Mouse (Mus musculus) MEL (cell line): ENCODE data around the gene Bet1l. TPM values are rescaled to one million over a fixed set of nuclear protein-coding genes. Genes with fewer than 3 reads are reported as not detected.
"Not testable (repeated sequence)": the region's sequence is repeated elsewhere in the genome, so short reads cannot be mapped to it uniquely, and the experiment has no call there.

Source experiments
- DNase-seq: peaks from one replicate; pipeline ENCODE4 v3.0.0; 2011; ENCODE audit warnings: low read depth, low spot score
- H3K27ac ChIP-seq: 2 replicates; pipeline ENCODE4 v1.5.1; 2012; ENCODE audit warnings: low read depth, mild to moderate bottlenecking, control low read depth, low read length, moderate library complexity; ENCODE audit not compliant: control insufficient read depth
- H3K27me3 ChIP-seq, 2 experiments: fragments of 150-350 bp in 1 of 2; sonication (generic) in 1 of 2; 2 replicates each; pipeline ENCODE4 v1.6.1; 2012; ENCODE audit warnings: low read length in 2 of 2, mild to moderate bottlenecking in 2 of 2, improper control_type of control experiment in 1 of 2, moderate library complexity in 1 of 2; ENCODE audit not compliant: insufficient read depth in 2 of 2, control insufficient read depth in 1 of 2
- H3K36me3 ChIP-seq, 2 experiments: 2 replicates each; pipeline ENCODE4 v1.6.1; 2012 to 2014; ENCODE audit warnings: low read length in 2 of 2, improper control_type of control experiment in 1 of 2, inconsistent platforms in 1 of 2, mild to moderate bottlenecking in 1 of 2; ENCODE audit not compliant: insufficient read depth in 2 of 2, control insufficient read depth in 1 of 2
- H3K4me1 ChIP-seq, 2 experiments: fragments of 150-350 bp in 1 of 2; sonication (generic) in 1 of 2; 2 replicates each; pipeline ENCODE4 v1.6.1; 2012; ENCODE audit warnings: low read length in 2 of 2, improper control_type of control experiment in 1 of 2, mild to moderate bottlenecking in 1 of 2; ENCODE audit not compliant: insufficient read depth in 2 of 2, control insufficient read depth in 1 of 2
- H3K4me3 ChIP-seq, 2 experiments: fragments of 150-350 bp in 1 of 2; sonication (generic) in 1 of 2; 2 replicates each; pipeline ENCODE4 v1.5.1; 2012; ENCODE audit warnings: low read depth in 2 of 2, low read length in 2 of 2, mild to moderate bottlenecking in 2 of 2, moderate library complexity in 2 of 2, control low read depth in 1 of 2, improper control_type of control experiment in 1 of 2; ENCODE audit not compliant: control insufficient read depth in 1 of 2, insufficient read depth in 1 of 2
- H3K79me2 ChIP-seq: 2 replicates; pipeline ENCODE4 v1.6.1; 2012; ENCODE audit warnings: mild to moderate bottlenecking, low read length, moderate library complexity; ENCODE audit not compliant: control insufficient read depth, poor library complexity, insufficient read depth
- H3K9ac ChIP-seq: 2 replicates; pipeline ENCODE4 v1.6.1; 2012; ENCODE audit warnings: low read depth, mild to moderate bottlenecking, control low read depth, low read length, moderate library complexity; ENCODE audit not compliant: control insufficient read depth, poor library complexity, severe bottlenecking
- H3K9me3 ChIP-seq: fragments of 150-350 bp; sonication (generic); replicated peaks from 2 replicates; pipeline ENCODE4 v1.6.1; 2012; ENCODE audit warnings: mild to moderate bottlenecking, low read length, improper control_type of control experiment, moderate library complexity; ENCODE audit not compliant: insufficient read depth
- BHLHE40 ChIP-seq: IDR thresholded peaks from 2 replicates; pipeline ENCODE4 v1.6.1; 2012; ENCODE audit warnings: low read depth, mild to moderate bottlenecking, inconsistent platforms, low read length, improper control_type of control experiment, borderline replicate concordance
- CHD2 ChIP-seq: IDR thresholded peaks from 2 replicates; pipeline ENCODE4 v1.6.1; 2011; ENCODE audit warnings: low read length, improper control_type of control experiment
- EP300 ChIP-seq, 2 experiments: IDR thresholded peaks; 2 replicates each; pipeline ENCODE4 v1.6.1; 2011; ENCODE audit warnings: improper control_type of control experiment in 2 of 2, low read length in 2 of 2, low read depth in 1 of 2, mild to moderate bottlenecking in 1 of 2
- ETS1 ChIP-seq: IDR thresholded peaks from 2 replicates; pipeline ENCODE4 v1.6.1; 2012; ENCODE audit warnings: low read depth, mild to moderate bottlenecking, inconsistent platforms, low read length, improper control_type of control experiment, moderate library complexity
- GABPA ChIP-seq: IDR thresholded peaks from 2 replicates; pipeline ENCODE4 v1.6.1; 2012; ENCODE audit warnings: low read depth, mild to moderate bottlenecking, inconsistent platforms, low read length, improper control_type of control experiment, moderate library complexity
- GATA1 ChIP-seq: IDR thresholded peaks from 2 replicates; pipeline ENCODE4 v1.6.1; 2011; ENCODE audit warnings: low read depth, low read length, improper control_type of control experiment
- JUND ChIP-seq: IDR thresholded peaks from 2 replicates; pipeline ENCODE4 v1.6.1; 2011; ENCODE audit warnings: low read depth, mild to moderate bottlenecking, improper control_type of control experiment, low read length
- KAT2A ChIP-seq: conservative IDR thresholded peaks from 2 replicates; pipeline ENCODE4 v1.6.1; 2012; ENCODE audit warnings: low read depth, low read length, improper control_type of control experiment, inconsistent platforms
- MAFK ChIP-seq: IDR thresholded peaks from 2 replicates; pipeline ENCODE4 v1.6.1; 2011; ENCODE audit warnings: low read depth, mild to moderate bottlenecking, low read length, improper control_type of control experiment, borderline replicate concordance
- MEF2A ChIP-seq: IDR thresholded peaks from 2 replicates; pipeline ENCODE4 v1.6.1; 2014; ENCODE audit warnings: low read depth, mild to moderate bottlenecking, inconsistent platforms, low read length, improper control_type of control experiment; ENCODE audit not compliant: poor library complexity, insufficient replicate concordance, severe bottlenecking; ENCODE audit errors: extremely low read depth
- MXI1 ChIP-seq: IDR thresholded peaks from 2 replicates; pipeline ENCODE4 v1.6.1; 2011; ENCODE audit warnings: mild to moderate bottlenecking, low read depth, low read length, improper control_type of control experiment
- MYB ChIP-seq: IDR thresholded peaks from 2 replicates; pipeline ENCODE4 v1.6.1; 2011; ENCODE audit warnings: mild to moderate bottlenecking, low read depth, low read length, improper control_type of control experiment
- MYC ChIP-seq: IDR thresholded peaks from 2 replicates; pipeline ENCODE4 v1.6.1; 2011; ENCODE audit warnings: low read depth, mild to moderate bottlenecking, low read length, improper control_type of control experiment, moderate library complexity
- NRF1 ChIP-seq: IDR thresholded peaks from 2 replicates; pipeline ENCODE4 v1.6.1; 2014; ENCODE audit warnings: low read depth, mild to moderate bottlenecking, inconsistent platforms, low read length, improper control_type of control experiment, moderate library complexity; ENCODE audit not compliant: poor library complexity, insufficient read depth, severe bottlenecking
- POLR2A ChIP-seq, 2 experiments: IDR thresholded peaks; 2 replicates each; pipeline ENCODE4 v1.6.1; 2011 to 2012; ENCODE audit warnings: low read length in 2 of 2, mild to moderate bottlenecking in 2 of 2, control low read depth in 1 of 2, improper control_type of control experiment in 1 of 2, low read depth in 1 of 2, moderate library complexity in 1 of 2; ENCODE audit not compliant: control insufficient read depth in 1 of 2, insufficient read depth in 1 of 2, poor library complexity in 1 of 2
- POLR2AphosphoS5 ChIP-seq: IDR thresholded peaks from 2 replicates; pipeline ENCODE4 v1.6.1; 2012; ENCODE audit warnings: low read depth, borderline replicate concordance, mild to moderate bottlenecking, inconsistent platforms, low read length, moderate library complexity, mixed read lengths
- RCOR1 ChIP-seq: IDR thresholded peaks from 2 replicates; pipeline ENCODE4 v1.6.1; 2012; ENCODE audit warnings: low read depth, mild to moderate bottlenecking, inconsistent platforms, low read length, improper control_type of control experiment
- SIN3A ChIP-seq: IDR thresholded peaks from 2 replicates; pipeline ENCODE4 v1.6.1; 2012; ENCODE audit warnings: low read length, improper control_type of control experiment, inconsistent platforms
- TCF12 ChIP-seq: IDR thresholded peaks from 2 replicates; pipeline ENCODE4 v1.6.1; 2014; ENCODE audit warnings: low read depth, mild to moderate bottlenecking, inconsistent platforms, low read length, improper control_type of control experiment, moderate library complexity
- UBTF ChIP-seq: IDR thresholded peaks from 2 replicates; pipeline ENCODE4 v1.6.1; 2012; ENCODE audit warnings: low read depth, mild to moderate bottlenecking, inconsistent platforms, low read length, improper control_type of control experiment, moderate library complexity, borderline replicate concordance; ENCODE audit not compliant: insufficient read depth
- USF1 ChIP-seq: IDR thresholded peaks from 2 replicates; pipeline ENCODE4 v1.6.1; 2014; ENCODE audit warnings: low read depth, mild to moderate bottlenecking, inconsistent platforms, low read length, improper control_type of control experiment, moderate library complexity
- USF2 ChIP-seq, 2 experiments: IDR thresholded peaks; 2 replicates each; pipeline ENCODE4 v1.6.1; 2011 to 2012; ENCODE audit warnings: improper control_type of control experiment in 2 of 2, low read length in 2 of 2, borderline replicate concordance in 1 of 2, inconsistent platforms in 1 of 2, low read depth in 1 of 2, mild to moderate bottlenecking in 1 of 2; ENCODE audit not compliant: insufficient read depth in 1 of 2
- ZC3H11A ChIP-seq: IDR thresholded peaks from 2 replicates; pipeline ENCODE4 v1.6.1; 2012; ENCODE audit warnings: low read depth, mild to moderate bottlenecking, inconsistent platforms, low read length, improper control_type of control experiment
- ZKSCAN1 ChIP-seq: IDR thresholded peaks from 2 replicates; pipeline ENCODE4 v1.6.1; 2012; ENCODE audit warnings: low read depth, mild to moderate bottlenecking, inconsistent platforms, low read length, improper control_type of control experiment, moderate library complexity
- ZNF384 ChIP-seq: IDR thresholded peaks from 2 replicates; pipeline ENCODE4 v1.6.1; 2012; ENCODE audit warnings: low read depth, mild to moderate bottlenecking, inconsistent platforms, low read length, improper control_type of control experiment
- polyA plus RNA-seq, 2 experiments: library from polyadenylated mRNA; stranded (reverse) in 1 of 2; unstranded in 1 of 2; fragments of >175 nt in 1 of 2; fragments of >200 nt in 1 of 2; gene quantifications; 2 replicates each; pipeline versions ENCODE4 v1.2.1 to v1.2.4; 2012; ENCODE audit warnings: low replicate concordance in 2 of 2, low read depth in 1 of 2; ENCODE audit not compliant: insufficient read length in 2 of 2, insufficient read depth in 1 of 2, missing spikeins in 1 of 2
- total RNA-seq: library from RNA; depleted of rRNA; stranded (reverse); fragments of 300-350 nt; gene quantifications from 2 replicates; pipeline ENCODE4 v1.2.3, GENCODE M21; 2012

Gene Bet1l
- total and polyA plus RNA-seq, 3 experiments, result 16.0 to 26.2 TPM; not detected in 1

DNA sequence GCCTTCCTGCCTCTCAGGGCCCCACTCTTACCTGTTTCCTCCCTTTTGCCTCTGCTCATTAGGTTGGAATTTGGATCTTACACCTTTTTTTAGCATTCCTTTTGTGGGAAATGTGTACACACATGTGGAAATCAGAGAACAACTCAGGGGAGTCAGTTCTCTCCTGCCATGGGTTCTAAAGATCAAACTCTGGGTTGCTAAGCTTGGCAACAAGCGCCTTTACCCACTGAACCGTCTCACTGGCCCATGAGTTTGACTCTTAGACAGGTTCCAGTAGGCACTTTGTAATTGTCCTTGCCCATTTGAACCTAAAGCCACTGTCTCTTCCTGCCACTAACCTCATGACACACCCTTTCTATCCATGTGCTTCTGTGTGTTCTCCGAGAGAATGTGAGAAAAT is 37.2 kb upstream of the Bet1l start:
- no peaks in the 10 kb centered on the region for H3K79me2 ChIP-seq
- no peak for TF ChIP-seq MXI1
- TF ChIP-seq MEF2A, result no peak
- TF ChIP-seq MYC, result no peak
- TF ChIP-seq EP300 (IDR thresholded peaks at IDR 0.05; ENCODE audit: low read depth in 1 of 2, low read length in 2 of 2), result no peak
- no peak for TF ChIP-seq KAT2A
- TF ChIP-seq GATA1, result no peak
- TF ChIP-seq ZC3H11A, result no peak
- no peak for TF ChIP-seq NRF1
- TF ChIP-seq ETS1, result no peak
- TF ChIP-seq CHD2, result no peak
- TF ChIP-seq POLR2A (IDR thresholded peaks at IDR 0.05; ENCODE audit: control insufficient read depth in 1 of 2, insufficient read depth in 1 of 2, low read depth in 1 of 2, low read length in 2 of 2, poor library complexity in 1 of 2), result no peak
- TF ChIP-seq BHLHE40, result no peak
- no peak for TF ChIP-seq USF1
- TF ChIP-seq GABPA, result no peak
- TF ChIP-seq SIN3A, result no peak
- TF ChIP-seq RCOR1, result no peak
- no peak for TF ChIP-seq TCF12
- no peak for TF ChIP-seq MAFK
- no peaks in the 10 kb centered on the region for H3K27me3 ChIP-seq
- H3K9ac ChIP-seq, result no peak overlapping the region
- H3K4me1 ChIP-seq, result peaks cover 0 to 7% of the 10 kb centered on the region in 2 experiments; a peak in 2 of 4 replicates
- H3K27ac ChIP-seq, result no peak overlapping the region
- no peaks in the 10 kb centered on the region for H3K9me3 ChIP-seq
- H3K4me3 ChIP-seq, result no peak overlapping the region
- H3K36me3 ChIP-seq, result peaks cover 3 to 5% of the 10 kb centered on the region in 2 experiments; a peak in 3 of 4 replicates
- DNase-seq, result no peak

DNA sequence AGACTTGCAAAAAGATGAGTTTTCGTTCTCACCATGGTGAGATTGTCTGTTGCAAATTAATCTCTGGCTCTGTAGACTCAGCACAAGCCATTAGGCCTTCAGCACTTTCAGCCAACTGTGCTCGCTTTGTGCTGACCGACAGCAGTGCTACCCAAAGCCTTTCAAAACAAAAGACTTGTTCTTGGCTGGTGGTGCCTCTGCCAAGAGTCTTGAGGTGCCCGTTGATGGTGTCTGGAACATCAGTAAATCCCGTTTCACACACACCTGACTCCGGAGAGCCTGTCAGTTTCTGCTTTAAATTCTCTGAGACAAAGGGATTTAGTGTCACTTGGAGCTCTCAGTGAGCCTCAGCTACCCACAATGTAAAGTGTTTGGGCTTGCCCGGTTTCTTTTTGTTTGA is 36.7 kb upstream of the Bet1l start:
- Histone ChIP-seq H3K27ac (no peak overlapping the region), H3K79me2 (no peaks in the 10 kb centered on the region), H3K9me3 (no peaks in the 10 kb centered on the region), H3K36me3 (peaks cover 3 to 10% of the 10 kb centered on the region in 2 experiments; a peak in 3 of 4 replicates), H3K4me1 (peaks cover 0 to 7% of the 10 kb centered on the region in 2 experiments; a peak in 2 of 4 replicates), H3K9ac (no peak overlapping the region), H3K4me3 (no peak overlapping the region), H3K27me3 (no peaks in the 10 kb centered on the region)
- no peak for DNase-seq
- TF ChIP-seq MXI1, result no peak
- no peak for TF ChIP-seq POLR2AphosphoS5
- no peak for TF ChIP-seq MEF2A
- TF ChIP-seq GABPA, result no peak
- no peak for TF ChIP-seq ZNF384
- TF ChIP-seq KAT2A, result no peak
- no peak for TF ChIP-seq ZKSCAN1
- TF ChIP-seq UBTF, result no peak
- TF ChIP-seq MYB, result no peak
- TF ChIP-seq GATA1, result no peak
- TF ChIP-seq ETS1, result no peak
- no peak for TF ChIP-seq NRF1
- TF ChIP-seq JUND, result no peak
- TF ChIP-seq ZC3H11A, result no peak
- TF ChIP-seq USF2 (IDR thresholded peaks at IDR 0.05; ENCODE audit: borderline replicate concordance in 1 of 2, insufficient read depth in 1 of 2, low read depth in 1 of 2, low read length in 2 of 2), result no peak
- no peak for TF ChIP-seq CHD2
- no peak for TF ChIP-seq TCF12
- no peak for TF ChIP-seq EP300 (IDR thresholded peaks at IDR 0.05; ENCODE audit: low read depth in 1 of 2, low read length in 2 of 2)
- TF ChIP-seq, all 39 proteins: peak for 0

DNA sequence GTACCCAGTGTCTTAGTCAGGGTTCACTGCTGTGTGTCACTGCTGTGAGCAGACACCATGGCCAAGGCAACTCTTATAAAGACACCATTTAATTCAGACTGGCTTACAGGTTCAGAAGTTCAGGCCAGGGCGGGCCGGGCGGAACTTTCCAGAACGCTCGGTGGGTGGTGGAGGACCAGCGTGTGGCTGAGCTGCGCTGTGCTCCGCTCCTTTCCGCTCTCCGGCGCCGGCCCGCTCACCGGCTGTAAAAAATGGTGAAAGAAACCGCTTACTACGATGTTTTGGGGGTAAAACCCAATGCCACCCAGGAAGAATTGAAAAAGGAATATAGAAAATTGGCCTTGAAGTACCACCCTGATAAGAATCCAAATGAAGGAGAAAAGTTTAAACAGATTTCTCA is 33.3 kb upstream of the Bet1l start:
- DNase-seq, H3K9ac ChIP-seq, H3K4me3 ChIP-seq, H3K27me3 ChIP-seq, H3K9me3 ChIP-seq, H3K4me1 ChIP-seq, H3K79me2 ChIP-seq, H3K27ac ChIP-seq: not testable (repeated sequence)
- peaks cover 3 to 13% of the 10 kb centered on the region in 2 experiments; a peak in 3 of 4 replicates for H3K36me3 ChIP-seq
